Mouse (Mus musculus) midbrain, embryonic 12.5 days (tissue): ENCODE measurements around the gene Hist1h4h. TPM values are rescaled to one million over a fixed set of nuclear protein-coding genes. Genes with fewer than 3 reads are reported as not detected.
"Not testable (repeated sequence)": the region's sequence is repeated elsewhere in the genome, so short reads cannot be mapped to it uniquely, and the experiment has no call there.

ENCODE experiments used
- ATAC-seq: fragments of 200-750 bp; cut with Nextera tagmentation; 2 replicates; pipeline ENCODE4 v1.8.0; 2017; ENCODE audit warnings: low read depth, moderate TSS enrichment, moderate library complexity; ENCODE audit not compliant: low FRiP score
- H3K27ac ChIP-seq: fragments of 300-500 bp; sonication (generic); replicated peaks from 2 replicates; pipeline ENCODE4 v1.5.1; 2016; ENCODE audit warnings: mild to moderate bottlenecking
- H3K27me3 ChIP-seq: fragments of 300-500 bp; sonication (generic); 2 replicates; pipeline ENCODE4 v1.6.1; 2016; ENCODE audit warnings: mild to moderate bottlenecking
- H3K36me3 ChIP-seq: fragments of 300-500 bp; sonication (generic); 2 replicates; pipeline ENCODE4 v1.6.1; 2016
- H3K4me1 ChIP-seq: fragments of 300-500 bp; sonication (generic); 2 replicates; pipeline ENCODE4 v1.6.1; 2016
- H3K4me2 ChIP-seq: fragments of 300-500 bp; sonication (generic); replicated peaks from 2 replicates; pipeline ENCODE4 v1.6.1; 2016; ENCODE audit warnings: mild to moderate bottlenecking, moderate library complexity
- H3K4me3 ChIP-seq: fragments of 300-500 bp; sonication (generic); 2 replicates; pipeline ENCODE4 v1.5.1; 2016; ENCODE audit warnings: mild to moderate bottlenecking
- H3K9ac ChIP-seq: fragments of 300-500 bp; sonication (generic); replicated peaks from 2 replicates; pipeline ENCODE4 v1.6.1; 2016; ENCODE audit warnings: mild to moderate bottlenecking, moderate library complexity
- H3K9me3 ChIP-seq: fragments of 300-500 bp; sonication (generic); 2 replicates; pipeline ENCODE4 v1.6.1; 2016; ENCODE audit warnings: mild to moderate bottlenecking
- WGBS: fragments of 180-500 bp; shearing (Covaris S2); methylation state at CpG from one replicate; pipeline ENCODE4 v1.1.7; 2016; 5-methylcytosine and 5-hydroxymethylcytosine counted together
- polyA plus RNA-seq: library from polyadenylated mRNA; unstranded; fragments of >200 nt; fragmentation: Nextera tagmentation; extraction: Ambion mirVana; gene quantifications from 2 replicates; pipeline ENCODE4 v1.2.1, GENCODE M21; 2016

Gene Hist1h4h
- polyA plus RNA-seq, 1 experiment from 2014 or later: 4.4 TPM

DNA sequence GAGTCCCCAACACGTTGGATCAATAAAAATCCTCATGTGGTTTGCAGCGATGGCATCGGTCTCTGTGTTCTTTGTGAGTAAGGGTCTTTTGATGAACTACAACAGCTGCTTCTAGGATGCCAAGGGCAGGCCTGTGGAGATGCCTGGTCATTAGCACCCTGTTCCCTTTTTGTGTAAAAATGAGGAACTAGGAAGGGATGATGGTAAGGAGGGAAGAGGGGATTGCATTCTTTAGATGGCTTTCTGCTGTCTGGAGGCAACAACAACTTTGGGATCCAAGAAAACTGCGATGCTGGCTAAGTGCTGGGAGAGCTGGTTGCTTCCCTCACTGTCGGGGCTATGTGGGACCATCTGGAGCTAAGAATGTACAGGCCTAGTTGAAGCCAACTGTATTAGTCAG is 7.4 kb downstream of the Hist1h4h start:
- no peaks in the 10 kb centered on the region for H3K36me3 ChIP-seq
- no peak overlapping the region for H3K4me2 ChIP-seq
- ATAC-seq: no peak
- no peaks in the 10 kb centered on the region for H3K9me3 ChIP-seq
- no peak overlapping the region for H3K27ac ChIP-seq
- no peak overlapping the region for H3K9ac ChIP-seq
- 83% methylated on average over 5 of the region's 5 CpGs for WGBS
- H3K4me1 ChIP-seq: peaks cover 22% of the 10 kb centered on the region
- no peaks in the 10 kb centered on the region for H3K27me3 ChIP-seq
- no peak overlapping the region for H3K4me3 ChIP-seq

DNA sequence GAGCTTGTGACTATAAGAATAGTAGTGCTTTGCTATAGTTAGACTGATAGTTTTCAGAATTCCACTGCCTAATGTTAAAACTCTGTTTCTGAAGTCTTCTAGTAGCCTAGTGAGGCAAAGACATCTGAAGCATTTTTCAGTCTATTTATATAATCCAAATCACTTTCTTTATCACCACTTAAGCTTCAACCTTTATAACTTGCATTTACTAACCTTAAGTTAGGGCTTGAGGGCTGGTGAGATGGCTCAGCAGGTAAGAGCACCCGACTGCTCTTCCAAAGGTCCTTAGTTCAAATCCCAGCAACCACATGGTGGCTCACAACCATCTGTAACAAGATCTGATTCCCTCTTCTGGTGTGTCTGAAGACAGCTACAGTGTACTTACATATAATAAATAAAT is 9.0 kb downstream of the Hist1h4h start:
- H3K36me3 ChIP-seq, H3K4me2 ChIP-seq, ATAC-seq, H3K9me3 ChIP-seq, H3K9ac ChIP-seq, H3K4me3 ChIP-seq, H3K27me3 ChIP-seq, H3K27ac ChIP-seq: not testable (repeated sequence)
- H3K4me1 ChIP-seq: peaks cover 15% of the 10 kb centered on the region
- 67% methylated on average over 1 of the region's 1 CpGs for WGBS

DNA sequence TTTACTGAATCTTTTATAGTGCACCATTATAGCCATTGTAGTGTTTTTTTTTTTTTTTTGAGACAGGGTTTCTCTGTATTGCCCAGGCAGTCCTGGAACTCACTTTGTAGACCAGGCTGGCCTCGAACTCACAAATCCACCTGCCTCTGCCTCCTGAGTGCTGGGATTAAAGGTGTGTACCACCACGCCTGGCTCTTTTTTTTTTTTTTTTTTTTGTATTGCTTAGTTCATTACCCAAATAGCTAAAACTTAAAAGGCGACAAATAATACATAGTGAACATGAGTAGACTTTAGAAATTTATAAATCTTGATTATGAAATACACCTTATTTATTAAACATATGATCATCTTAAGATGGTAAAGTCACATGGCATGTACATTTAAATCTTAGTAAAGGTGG is 10.6 kb downstream of the Hist1h4h start:
- Histone ChIP-seq H3K36me3 (no peaks in the 10 kb centered on the region), H3K27ac (no peak overlapping the region), H3K9ac (no peak overlapping the region), H3K4me1 (peaks cover 15% of the 10 kb centered on the region), H3K4me3 (no peak overlapping the region), H3K9me3 (no peaks in the 10 kb centered on the region), H3K27me3 (no peaks in the 10 kb centered on the region), H3K4me2 (no peak overlapping the region)
- no peak for ATAC-seq
- 84% methylated on average over 3 of the region's 3 CpGs for WGBS

DNA sequence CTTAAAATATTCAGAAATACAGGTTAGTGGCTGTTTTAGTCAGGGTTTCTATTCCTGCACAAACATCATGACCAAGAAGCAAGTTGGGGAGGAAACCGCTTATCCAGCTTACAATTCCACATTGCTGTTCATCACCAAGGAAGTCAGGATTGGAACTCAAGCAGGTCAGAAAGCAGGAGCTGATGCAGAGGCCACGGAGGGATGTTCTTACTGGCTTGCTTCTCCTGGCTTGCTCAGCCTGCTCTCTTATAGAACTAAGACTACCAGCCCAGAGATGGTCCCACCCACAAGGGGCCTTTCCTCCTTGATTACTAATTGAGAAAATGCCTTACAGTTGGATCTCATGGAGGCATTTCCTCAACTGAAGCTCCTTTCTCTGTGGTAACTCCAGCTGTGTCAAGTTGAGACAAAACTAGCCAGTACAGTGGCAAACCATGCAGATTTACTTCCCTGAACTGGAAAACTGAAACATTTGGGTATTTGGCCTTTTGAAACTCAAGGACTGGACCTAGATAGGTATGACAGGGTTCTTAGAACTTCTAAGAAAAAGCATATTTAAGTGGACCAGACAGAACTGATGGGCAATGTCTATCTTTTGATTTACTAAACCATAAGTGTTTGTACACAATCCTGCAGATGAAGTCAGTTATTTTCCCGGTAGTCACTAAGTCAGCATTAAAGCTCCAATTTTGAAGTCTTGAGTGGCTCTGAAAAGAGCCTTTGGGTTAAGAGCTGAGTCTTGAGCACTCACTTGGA is 11.6 kb downstream of the Hist1h4h start:
- not testable (repeated sequence) for H3K27me3 ChIP-seq, H3K4me1 ChIP-seq, H3K36me3 ChIP-seq, H3K9me3 ChIP-seq, ATAC-seq
- H3K4me3 ChIP-seq: peak overlapping the region; percentile 47
- H3K27ac ChIP-seq: peak overlapping the region; percentile 92
- H3K9ac ChIP-seq: peak overlapping the region; percentile 54
- WGBS: 2% methylated on average over 3 of the region's 3 CpGs
- H3K4me2 ChIP-seq: peak overlapping the region; percentile 63

DNA sequence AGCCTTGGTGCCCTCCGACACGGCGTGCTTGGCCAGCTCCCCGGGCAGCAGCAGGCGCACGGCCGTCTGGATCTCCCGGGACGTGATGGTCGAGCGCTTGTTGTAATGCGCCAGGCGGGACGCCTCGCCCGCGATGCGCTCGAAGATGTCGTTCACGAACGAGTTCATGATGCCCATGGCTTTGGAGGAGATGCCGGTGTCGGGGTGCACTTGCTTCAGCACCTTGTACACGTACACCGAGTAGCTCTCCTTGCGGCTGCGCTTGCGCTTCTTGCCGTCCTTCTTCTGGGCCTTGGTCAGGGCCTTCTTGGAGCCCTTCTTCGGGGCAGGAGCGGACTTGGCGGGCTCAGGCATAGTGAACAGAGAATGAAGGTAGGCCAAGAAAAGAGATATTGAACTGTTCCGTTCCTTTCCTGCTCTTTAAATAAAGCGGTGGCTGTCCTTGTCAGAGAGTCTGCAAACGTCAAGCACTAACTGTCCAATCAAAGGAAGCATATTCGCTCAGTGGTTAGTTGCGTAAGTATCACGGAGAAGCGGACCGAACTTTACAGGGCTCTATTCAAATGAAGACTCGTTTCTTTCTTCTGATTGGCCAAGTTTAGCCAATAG is 12.3 kb downstream of the Hist1h4h start, which contains the start of gene Hist1h2bh:
Gene Hist1h2bh, minus strand, starts transcription at position 394 of the 609 bp plus-strand sequence.
- not testable (repeated sequence) for H3K36me3 ChIP-seq, H3K4me1 ChIP-seq, H3K27me3 ChIP-seq, H3K9me3 ChIP-seq
- peak; percentile 88 for ATAC-seq
- H3K9ac ChIP-seq: peak within 1 kb of the TSS; percentile 54
- WGBS: under 1% methylated on average over 29 of the region's 42 CpGs
- H3K27ac ChIP-seq: peak within 1 kb of the TSS; percentile 92
- peak within 1 kb of the TSS; percentile 51 for H3K4me3 ChIP-seq
- peak within 1 kb of the TSS; percentile 63 for H3K4me2 ChIP-seq

DNA sequence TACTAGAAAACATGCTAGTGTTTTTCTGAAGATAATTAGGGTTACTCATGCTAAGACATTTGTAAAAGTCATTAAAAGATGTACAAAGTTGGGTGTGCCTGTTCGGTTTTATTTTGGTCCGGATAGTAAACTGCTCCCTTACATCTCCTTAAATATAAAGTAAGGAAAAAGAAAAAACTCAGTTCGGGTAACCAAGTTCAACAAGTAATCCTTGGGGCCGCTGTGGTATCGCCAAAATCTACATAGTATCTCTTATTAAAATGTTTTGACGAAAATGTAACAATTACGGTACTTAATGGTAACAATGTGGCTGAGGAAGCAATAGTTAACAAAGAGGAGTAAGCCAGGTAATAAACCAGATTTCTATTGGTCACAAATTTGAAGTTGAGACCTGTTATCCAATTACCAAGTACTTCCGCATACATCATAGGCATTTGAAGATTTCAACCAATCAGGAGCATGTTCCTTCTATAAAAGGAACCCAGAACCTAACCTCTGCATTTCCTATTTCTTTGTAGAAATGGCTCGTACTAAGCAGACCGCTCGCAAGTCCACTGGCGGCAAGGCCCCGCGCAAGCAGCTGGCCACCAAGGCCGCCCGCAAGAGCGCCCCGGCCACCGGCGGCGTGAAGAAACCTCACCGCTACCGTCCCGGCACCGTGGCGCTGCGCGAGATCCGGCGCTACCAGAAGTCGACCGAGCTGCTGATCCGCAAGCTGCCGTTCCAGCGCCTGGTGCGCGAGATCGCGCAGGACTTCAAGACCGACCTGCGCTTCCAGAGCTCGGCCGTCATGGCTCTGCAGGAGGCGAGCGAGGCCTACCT is 13.3 kb downstream of the Hist1h4h start, which contains the start of gene Hist1h3f:
Gene Hist1h3f, plus strand, starts transcription at position 88 of the 822 bp plus-strand sequence.
- Histone ChIP-seq H3K9ac (peak within 1 kb of the TSS; percentile 59), H3K27ac (peak within 1 kb of the TSS; percentile 92), H3K9me3 (no peaks in the 10 kb centered on the region), H3K4me1 (peaks cover 6% of the 10 kb centered on the region), H3K4me3 (peak within 1 kb of the TSS; percentile 51), H3K4me2 (peak within 1 kb of the TSS; percentile 63), H3K27me3 (no peaks in the 10 kb centered on the region), H3K36me3 (no peaks in the 10 kb centered on the region)
- 1% methylated on average over 24 of the region's 45 CpGs for WGBS
- ATAC-seq: peak; percentile 94

DNA sequence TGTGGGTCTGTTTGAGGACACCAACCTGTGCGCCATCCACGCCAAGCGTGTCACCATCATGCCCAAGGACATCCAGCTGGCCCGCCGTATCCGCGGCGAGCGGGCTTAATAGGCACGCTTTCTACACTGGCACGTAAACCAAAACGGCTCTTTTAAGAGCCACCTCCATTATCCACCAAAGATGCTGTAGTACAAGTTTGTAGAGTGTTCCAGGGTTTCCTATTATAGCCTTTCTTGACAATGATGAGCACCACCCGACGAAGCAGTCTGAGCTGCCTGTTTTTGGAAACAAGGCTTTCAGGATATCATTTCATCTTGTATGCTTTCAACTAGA is 13.9 kb downstream of the Hist1h4h start:
- Histone ChIP-seq H3K27ac (peak overlapping the region; percentile 92), H3K9ac (peak overlapping the region; percentile 59), H3K4me3 (peak overlapping the region; percentile 51), H3K4me2 (peak overlapping the region; percentile 63)
- 0% methylated on average over 11 of the region's 14 CpGs for WGBS
- H3K4me1 ChIP-seq, H3K27me3 ChIP-seq, H3K9me3 ChIP-seq, H3K36me3 ChIP-seq, ATAC-seq: not testable (repeated sequence)

DNA sequence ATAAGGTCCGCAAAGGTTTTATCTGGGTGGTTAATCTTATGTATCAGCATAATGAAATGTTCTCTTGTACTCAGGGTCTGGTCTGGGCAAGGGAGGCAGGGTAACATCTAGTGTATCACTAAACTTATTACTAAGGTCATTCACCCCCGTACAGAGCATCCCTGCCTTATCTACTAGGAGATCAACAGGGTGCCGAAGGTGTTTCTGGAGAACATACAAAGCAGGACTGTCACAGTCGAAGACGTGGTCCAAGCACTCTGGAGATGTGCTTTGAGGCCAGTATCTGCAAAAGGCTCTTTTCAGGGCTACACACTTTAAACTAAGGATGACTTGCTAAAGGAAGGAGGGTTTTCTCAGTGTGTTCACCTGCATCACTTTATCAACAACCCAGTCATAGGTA is 15.8 kb downstream of the Hist1h4h start:
- Histone ChIP-seq H3K9me3 (no peaks in the 10 kb centered on the region), H3K9ac (no peak overlapping the region), H3K27me3 (no peaks in the 10 kb centered on the region), H3K4me3 (no peak overlapping the region), H3K27ac (peak overlapping the region; percentile 56; the same call in 1 of the 2 replicates), H3K4me2 (no peak overlapping the region), H3K4me1 (peaks cover 9% of the 10 kb centered on the region), H3K36me3 (no peaks in the 10 kb centered on the region)
- ATAC-seq: no peak
- 82% methylated on average over 5 of the region's 5 CpGs for WGBS

DNA sequence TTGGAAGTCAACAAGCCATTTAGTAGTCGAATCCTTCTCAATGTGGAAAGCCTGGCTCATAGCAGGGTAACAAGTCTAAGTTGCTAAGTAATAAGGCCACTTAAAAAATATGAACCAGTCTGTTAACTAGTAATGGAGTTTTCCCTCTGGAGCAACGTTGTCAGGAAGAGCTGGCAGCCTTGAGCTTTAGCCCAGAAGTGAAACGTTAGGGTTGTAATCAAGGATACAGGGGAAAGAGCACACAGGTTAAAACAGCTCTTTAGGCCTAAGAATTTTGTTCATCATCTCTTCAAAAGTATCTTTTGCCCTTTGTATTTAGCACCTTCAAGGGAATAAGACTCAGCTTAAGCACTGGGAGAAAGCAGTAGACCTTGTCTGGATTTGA is 19.9 kb downstream of the Hist1h4h start:
- peak overlapping the region; percentile 53 for H3K9ac ChIP-seq
- no peaks in the 10 kb centered on the region for H3K9me3 ChIP-seq
- H3K27ac ChIP-seq: peak overlapping the region; percentile 89
- H3K36me3 ChIP-seq: no peaks in the 10 kb centered on the region
- peak overlapping the region; percentile 45 for H3K4me3 ChIP-seq
- no peak for ATAC-seq
- H3K27me3 ChIP-seq: no peaks in the 10 kb centered on the region
- WGBS: 9% methylated on average over 3 of the region's 3 CpGs
- H3K4me1 ChIP-seq: peaks cover 17% of the 10 kb centered on the region; the same call in 1 of the 2 replicates
- peak overlapping the region; percentile 58 for H3K4me2 ChIP-seq

DNA sequence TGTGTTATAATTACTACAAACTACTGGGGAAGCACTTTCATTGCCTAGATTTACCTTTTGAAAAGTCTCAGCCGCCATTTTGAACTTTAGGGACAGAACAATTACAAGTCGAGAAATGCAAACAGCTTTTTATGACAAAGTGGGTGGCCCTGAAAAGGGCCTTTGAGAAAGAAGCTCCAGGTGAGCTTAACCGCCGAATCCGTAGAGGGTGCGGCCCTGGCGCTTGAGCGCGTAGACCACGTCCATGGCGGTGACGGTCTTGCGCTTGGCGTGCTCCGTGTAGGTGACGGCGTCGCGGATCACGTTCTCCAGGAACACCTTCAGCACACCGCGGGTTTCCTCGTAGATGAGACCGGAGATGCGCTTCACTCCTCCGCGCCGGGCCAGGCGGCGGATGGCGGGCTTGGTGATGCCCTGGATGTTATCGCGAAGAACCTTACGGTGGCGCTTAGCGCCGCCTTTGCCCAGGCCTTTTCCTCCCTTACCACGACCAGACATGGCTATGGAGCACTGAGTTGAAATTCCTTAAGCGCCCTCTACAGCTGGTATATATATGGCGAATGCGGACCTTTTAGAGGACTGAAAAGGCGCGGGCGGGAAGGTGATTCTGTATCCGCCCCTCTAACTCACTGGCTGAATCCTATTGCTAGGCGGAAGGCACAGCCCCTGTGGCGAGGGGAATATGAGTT is 20.4 kb downstream of the Hist1h4h start, which contains the start of gene Hist1h4f:
Gene Hist1h4f, minus strand, starts transcription at position 503 of the 689 bp plus-strand sequence.
- Histone ChIP-seq H3K4me2 (peak within 1 kb of the TSS; percentile 58), H3K4me1 (peaks cover 17% of the 10 kb centered on the region), H3K9ac (peak within 1 kb of the TSS; percentile 53), H3K27ac (peak within 1 kb of the TSS; percentile 89), H3K4me3 (peak within 1 kb of the TSS; percentile 45)
- under 1% methylated on average over 47 of the region's 47 CpGs for WGBS
- not testable (repeated sequence) for H3K36me3 ChIP-seq, H3K27me3 ChIP-seq, H3K9me3 ChIP-seq
- peak; percentile 86 for ATAC-seq
